Mouse (Mus musculus): ENCODE results near the gene Ovol1. TPM values are rescaled to one million over a fixed set of nuclear protein-coding genes. Genes with fewer than 3 reads are reported as not detected.

Gene Ovol1
- polyA plus RNA-seq, 1 experiment from 2014 or later, result 0.06 TPM

GRCm38 (mm10) chr19:5525204-5525603 lies 35.2 kb downstream of the Ovol1 start:
- H3K9ac ChIP-seq (replicated peaks), result no peak overlapping the region
- WGBS (ENCODE audit: insufficient replicate concordance), result 64% methylated on average over 5 of the region's 5 CpGs
- ATAC-seq, result no peak
- no peak for TF ChIP-seq EP300 (IDR thresholded peaks at IDR 0.05; ENCODE audit: low read depth)
- no peak for TF ChIP-seq CTCF (IDR thresholded peaks at IDR 0.05; ENCODE audit: low read depth)
- no peaks in the 10 kb centered on the region for H3K27me3 ChIP-seq (ENCODE audit: insufficient read depth, low read length)
- no peak for DNase-seq
- H3K27ac ChIP-seq (ENCODE audit: low read depth), result no peak overlapping the region
- no peak overlapping the region for H3K4me2 ChIP-seq (ENCODE audit: low read depth, low read length)
- H3K36me3 ChIP-seq (replicated peaks; ENCODE audit: insufficient read depth, low read length), result no peaks in the 10 kb centered on the region
- H3K4me3 ChIP-seq (ENCODE audit: low read depth, low read length), result no peak overlapping the region
- H3K9me3 ChIP-seq (ENCODE audit: low read length), result no peaks in the 10 kb centered on the region
- peaks cover 5% of the 10 kb centered on the region for H3K4me1 ChIP-seq (ENCODE audit: insufficient read depth)

- Histone ChIP-seq H3K27ac (ENCODE audit: low read depth) (no peak overlapping the region), H3K9ac (replicated peaks) (no peak overlapping the region), H3K4me3 (ENCODE audit: low read depth, low read length) (no peak overlapping the region), H3K36me3 (replicated peaks; ENCODE audit: insufficient read depth, low read length) (no peaks in the 10 kb centered on the region), H3K4me2 (ENCODE audit: low read depth, low read length) (no peak overlapping the region), H3K4me1 (ENCODE audit: insufficient read depth) (no peaks in the 10 kb centered on the region), H3K9me3 (ENCODE audit: low read length) (no peaks in the 10 kb centered on the region), H3K27me3 (ENCODE audit: insufficient read depth, low read length) (no peaks in the 10 kb centered on the region)
- 69% methylated on average over 3 of the region's 3 CpGs for WGBS (ENCODE audit: insufficient replicate concordance)
- TF ChIP-seq EP300 (IDR thresholded peaks at IDR 0.05; ENCODE audit: low read depth) (no peak), CTCF (IDR thresholded peaks at IDR 0.05; ENCODE audit: low read depth) (no peak)
- DNase-seq (no peak), ATAC-seq (peak; percentile 43; the same call in 1 of the 2 replicates)
These were observed 41.7 kb downstream of the Ovol1 start for GRCm38 (mm10) chr19:5518721-5519120.

- no peaks in the 10 kb centered on the region for H3K27me3 ChIP-seq (ENCODE audit: insufficient read depth, low read length)
- no peak overlapping the region for H3K4me2 ChIP-seq (ENCODE audit: low read depth, low read length)
- WGBS (ENCODE audit: insufficient replicate concordance), result 77% methylated on average over 8 of the region's 8 CpGs
- ATAC-seq (no peak), DNase-seq (no peak)
- H3K4me1 ChIP-seq (ENCODE audit: insufficient read depth), result peaks cover 8% of the 10 kb centered on the region; the same call in 1 of the 2 replicates
- no peaks in the 10 kb centered on the region for H3K9me3 ChIP-seq (ENCODE audit: low read length)
- H3K9ac ChIP-seq (replicated peaks), result no peak overlapping the region
- no peak overlapping the region for H3K27ac ChIP-seq (ENCODE audit: low read depth)
- no peak overlapping the region for H3K4me3 ChIP-seq (ENCODE audit: low read depth, low read length)
- TF ChIP-seq CTCF (IDR thresholded peaks at IDR 0.05; ENCODE audit: low read depth) (peak; percentile 18; the same call in 1 of the 2 replicates), EP300 (IDR thresholded peaks at IDR 0.05; ENCODE audit: low read depth) (no peak)
- H3K36me3 ChIP-seq (replicated peaks; ENCODE audit: insufficient read depth, low read length), result no peaks in the 10 kb centered on the region
These were observed 43.4 kb downstream of the Ovol1 start for GRCm38 (mm10) chr19:5516906-5517505.

- Histone ChIP-seq H3K4me2 (ENCODE audit: low read depth, low read length) (no peak overlapping the region), H3K9ac (replicated peaks) (no peak overlapping the region), H3K9me3 (ENCODE audit: low read length) (no peaks in the 10 kb centered on the region), H3K36me3 (replicated peaks; ENCODE audit: insufficient read depth, low read length) (no peaks in the 10 kb centered on the region), H3K4me1 (ENCODE audit: insufficient read depth) (peaks cover 15% of the 10 kb centered on the region), H3K4me3 (ENCODE audit: low read depth, low read length) (no peak overlapping the region), H3K27me3 (ENCODE audit: insufficient read depth, low read length) (no peaks in the 10 kb centered on the region), H3K27ac (ENCODE audit: low read depth) (no peak overlapping the region)
- DNase-seq (no peak), ATAC-seq (no peak)
- 80% methylated on average over 7 of the region's 7 CpGs for WGBS (ENCODE audit: insufficient replicate concordance)
- TF ChIP-seq EP300 (IDR thresholded peaks at IDR 0.05; ENCODE audit: low read depth), result no peak
- peak; percentile 39 for TF ChIP-seq CTCF (IDR thresholded peaks at IDR 0.05; ENCODE audit: low read depth)
These were observed 44.3 kb downstream of the Ovol1 start for GRCm38 (mm10) chr19:5515840-5516777.

- DNase-seq (no peak), ATAC-seq (no peak)
- Histone ChIP-seq H3K9ac (replicated peaks) (no peak overlapping the region), H3K4me2 (ENCODE audit: low read depth, low read length) (peak overlapping the region; percentile 92; the same call in 1 of the 2 replicates), H3K27ac (ENCODE audit: low read depth) (peak overlapping the region; percentile 78; the same call in 1 of the 2 replicates), H3K4me1 (ENCODE audit: insufficient read depth) (peaks cover 29% of the 10 kb centered on the region), H3K4me3 (ENCODE audit: low read depth, low read length) (0 out of 2 replicates have a peak overlapping the region, but pooled peaks have one; percentile 24), H3K27me3 (ENCODE audit: insufficient read depth, low read length) (no peaks in the 10 kb centered on the region), H3K36me3 (replicated peaks; ENCODE audit: insufficient read depth, low read length) (no peaks in the 10 kb centered on the region), H3K9me3 (ENCODE audit: low read length) (no peaks in the 10 kb centered on the region)
- TF ChIP-seq CTCF (IDR thresholded peaks at IDR 0.05; ENCODE audit: low read depth) (no peak), EP300 (IDR thresholded peaks at IDR 0.05; ENCODE audit: low read depth) (no peak)
- 68% methylated on average over 3 of the region's 3 CpGs for WGBS (ENCODE audit: insufficient replicate concordance)
These were observed 47.5 kb downstream of the Ovol1 start for GRCm38 (mm10) chr19:5513005-5513349.

Measured in liver, postnatal 0 days (tissue).